Mouse (Mus musculus) urinary bladder, adult 2 months (tissue): Measurements from ENCODE around the gene Cnksr3. TPM values are rescaled to one million over a fixed set of nuclear protein-coding genes. Genes with fewer than 3 reads are reported as not detected.

Experiments used
- DNase-seq: peaks from one replicate; pipeline ENCODE4 v3.0.0; 2022; ENCODE audit warnings: low spot score
- polyA plus RNA-seq: library from polyadenylated mRNA; depleted of rRNA; stranded (reverse); fragments of >200 nt; gene quantifications from 2 replicates; pipeline ENCODE4 v1.2.3, GENCODE M21; 2012

Cnksr3 gene
- polyA plus RNA-seq, 1 experiment = 26.8 TPM

- DNase-seq = no peak
Measured at GRCm38 (mm10) chr10:7149671-7150595, 62.1 kb downstream of the Cnksr3 start.

- DNase-seq = no peak
Measured at GRCm38 (mm10) chr10:7145614-7146013, 66.4 kb downstream of the Cnksr3 start.

- DNase-seq = no peak
Measured at GRCm38 (mm10) chr10:7144081-7144783, 67.8 kb downstream of the Cnksr3 start.

- peak; percentile 12 for DNase-seq
Measured at GRCm38 (mm10) chr10:7142287-7142686, 69.8 kb downstream of the Cnksr3 start.

GRCm38 (mm10) chr10:7140282-7140681, 71.8 kb downstream of the Cnksr3 start:
- DNase-seq = no peak

- DNase-seq = no peak
Measured at GRCm38 (mm10) chr10:7138049-7138448, 74.0 kb downstream of the Cnksr3 start.

GRCm38 (mm10) chr10:7135751-7136150, 76.3 kb downstream of the Cnksr3 start:
- no peak for DNase-seq

GRCm38 (mm10) chr10:7133005-7133404, 79.0 kb downstream of the Cnksr3 start:
- DNase-seq = no peak

GRCm38 (mm10) chr10:7131441-7131840, 80.6 kb downstream of the Cnksr3 start:
- DNase-seq = no peak

GRCm38 (mm10) chr10:7127828-7128227, 84.2 kb downstream of the Cnksr3 start:
- DNase-seq = no peak

- no peak for DNase-seq
Measured at GRCm38 (mm10) chr10:7126882-7127281, 85.2 kb downstream of the Cnksr3 start.

- no peak for DNase-seq
Measured at GRCm38 (mm10) chr10:7126287-7126686, 85.8 kb downstream of the Cnksr3 start.

GRCm38 (mm10) chr10:7124993-7125392, 87.0 kb downstream of the Cnksr3 start:
- no peak for DNase-seq

- DNase-seq = no peak
Measured at GRCm38 (mm10) chr10:7122294-7122693, 89.7 kb downstream of the Cnksr3 start.

- no peak for DNase-seq
Measured at GRCm38 (mm10) chr10:7120206-7120605, 91.8 kb downstream of the Cnksr3 start.

- no peak for DNase-seq
Measured at GRCm38 (mm10) chr10:7118258-7119077, 93.6 kb downstream of the Cnksr3 start.

- DNase-seq = no peak
Measured at GRCm38 (mm10) chr10:7117785-7118184, 94.3 kb downstream of the Cnksr3 start.

- DNase-seq = no peak
Measured at GRCm38 (mm10) chr10:7114796-7115195, 97.2 kb downstream of the Cnksr3 start.

GRCm38 (mm10) chr10:7113747-7114146, 98.3 kb downstream of the Cnksr3 start:
- no peak for DNase-seq

GRCm38 (mm10) chr10:7113144-7113543, 98.9 kb downstream of the Cnksr3 start:
- no peak for DNase-seq

- DNase-seq = no peak
Measured at GRCm38 (mm10) chr10:7111462-7112000, 100.5 kb downstream of the Cnksr3 start.

- DNase-seq = no peak
Measured at GRCm38 (mm10) chr10:7103872-7104271, 108.2 kb downstream of the Cnksr3 start.
